Mouse (Mus musculus) cerebellum, adult 11 months (tissue): Measurements from ENCODE around the gene Zmym6.

ENCODE experiments used
- DNase-seq: peaks from one replicate; pipeline ENCODE4 v3.0.0; 2022

Zmym6 gene

GRCm38 (mm10) chr4:127125834-127126463 lies 48.8 kb downstream of the Zmym6 start:
- DNase-seq, result peak; percentile 73

- no peak for DNase-seq
These were observed 57.5 kb downstream of the Zmym6 start for GRCm38 (mm10) chr4:127134687-127135086.

- no peak for DNase-seq
These were observed 60.4 kb downstream of the Zmym6 start for GRCm38 (mm10) chr4:127137591-127137990.

- no peak for DNase-seq
These were observed 61.3 kb downstream of the Zmym6 start for GRCm38 (mm10) chr4:127138486-127138885.

- DNase-seq, result no peak
These were observed 72.8 kb downstream of the Zmym6 start for GRCm38 (mm10) chr4:127150031-127150430.

- DNase-seq, result no peak
These were observed 76.2 kb downstream of the Zmym6 start for GRCm38 (mm10) chr4:127153345-127153744.

GRCm38 (mm10) chr4:127155757-127156156 lies 78.6 kb downstream of the Zmym6 start:
- DNase-seq, result no peak

GRCm38 (mm10) chr4:127157746-127158145 lies 80.6 kb downstream of the Zmym6 start:
- no peak for DNase-seq

- no peak for DNase-seq
These were observed 86.7 kb downstream of the Zmym6 start for GRCm38 (mm10) chr4:127163926-127164325.

GRCm38 (mm10) chr4:127167096-127167495 lies 89.9 kb downstream of the Zmym6 start:
- DNase-seq, result no peak

GRCm38 (mm10) chr4:127167731-127168130 lies 90.5 kb downstream of the Zmym6 start:
- DNase-seq, result peak; percentile 31

- peak; percentile 81 for DNase-seq
These were observed 91.2 kb downstream of the Zmym6 start for GRCm38 (mm10) chr4:127168211-127168913.

- DNase-seq, result peak; percentile 77
These were observed 91.7 kb downstream of the Zmym6 start, which contains the start of gene Dlgap3 for GRCm38 (mm10) chr4:127168914-127169345. Gene Dlgap3, plus strand, starts transcription at chr4:127169204.

GRCm38 (mm10) chr4:127169346-127170221 lies 92.4 kb downstream of the Zmym6 start:
- peak; percentile 59 for DNase-seq

- DNase-seq, result peak; percentile 71
These were observed 93.7 kb downstream of the Zmym6 start for GRCm38 (mm10) chr4:127170866-127171265.

GRCm38 (mm10) chr4:127171341-127171905 lies 94.2 kb downstream of the Zmym6 start:
- peak; percentile 28 for DNase-seq

GRCm38 (mm10) chr4:127172119-127172518 lies 94.9 kb downstream of the Zmym6 start:
- peak; percentile 24 for DNase-seq

- no peak for DNase-seq
These were observed 95.4 kb downstream of the Zmym6 start for GRCm38 (mm10) chr4:127172614-127173013.

GRCm38 (mm10) chr4:127173461-127173860 lies 96.3 kb downstream of the Zmym6 start:
- peak; percentile 23 for DNase-seq
